ENCODE assay signal across 8 mouse cellular contexts in genomic region chr13:51651408-51652064, GRCm38 (mm10). TPM values are rescaled to one million over a fixed set of nuclear protein-coding genes. Genes with fewer than 3 reads are reported as not detected.
A peak's percentile ranks its signal among the peaks of the same experiment; 100 is the strongest.
DNase-seq lines count a peak whose midpoint lies in the region; ATAC-seq lines count a peak whose summit lies in the region.

Secisbp2 (plus strand) TSS chr13:51651697.

- peaks cover 12% of the 10 kb centered on the region for H3K4me1 ChIP-seq in forebrain, embryonic 11.5 days (replicated peaks; ENCODE audit: control insufficient read depth, insufficient read depth, low read length)
- H3K4me1 ChIP-seq in heart, embryonic 16.5 days (ENCODE audit: control insufficient read depth, insufficient read depth, low read length) = peaks cover 27% of the 10 kb centered on the region
- H3K4me1 ChIP-seq in liver, embryonic 15.5 days (replicated peaks) = peaks cover 41% of the 10 kb centered on the region
- H3K4me1 ChIP-seq in neural tube, embryonic 12.5 days = peaks cover 14% of the 10 kb centered on the region

- H3K36me3 ChIP-seq in forebrain, embryonic 11.5 days (ENCODE audit: control insufficient read depth, insufficient read depth, low read length) = peaks cover 3% of the 10 kb centered on the region; the same call in 1 of the 2 replicates
- peaks cover 21% of the 10 kb centered on the region for H3K36me3 ChIP-seq in heart, embryonic 16.5 days (ENCODE audit: control insufficient read depth, insufficient read depth)
- peaks cover 67% of the 10 kb centered on the region for H3K36me3 ChIP-seq in liver, embryonic 15.5 days (replicated peaks)
- peaks cover 32% of the 10 kb centered on the region for H3K36me3 ChIP-seq in neural tube, embryonic 12.5 days

- H3K9me3 ChIP-seq in forebrain, embryonic 11.5 days (ENCODE audit: control insufficient read depth, low read length) = no peaks in the 10 kb centered on the region
- no peaks in the 10 kb centered on the region for H3K9me3 ChIP-seq in heart, embryonic 16.5 days (replicated peaks; ENCODE audit: control insufficient read depth, low read length)
- no peaks in the 10 kb centered on the region for H3K9me3 ChIP-seq in liver, embryonic 15.5 days (replicated peaks)
- no peaks in the 10 kb centered on the region for H3K9me3 ChIP-seq in neural tube, embryonic 12.5 days

- H3K4me2 ChIP-seq in forebrain, embryonic 11.5 days (ENCODE audit: low read depth, low read length, severe bottlenecking) = peak within 1 kb of the TSS; percentile 76
- peak within 1 kb of the TSS; percentile 81 for H3K4me2 ChIP-seq in heart, embryonic 16.5 days (ENCODE audit: low read depth, low read length)
- H3K4me2 ChIP-seq in liver, embryonic 15.5 days = peak within 1 kb of the TSS; percentile 90
- peak within 1 kb of the TSS; percentile 81 for H3K4me2 ChIP-seq in neural tube, embryonic 12.5 days (replicated peaks)

- peak within 1 kb of the TSS; percentile 86 for H3K27ac ChIP-seq in forebrain, embryonic 11.5 days (ENCODE audit: low read depth, low read length)
- peak within 1 kb of the TSS; percentile 61 for H3K27ac ChIP-seq in heart, embryonic 16.5 days (ENCODE audit: low read length)
- H3K27ac ChIP-seq in liver, embryonic 15.5 days (replicated peaks) = peak within 1 kb of the TSS; percentile 90
- peak within 1 kb of the TSS; percentile 50; the same call in 1 of the 2 replicates for H3K27ac ChIP-seq in neural tube, embryonic 12.5 days

- peak within 1 kb of the TSS; percentile 72 for H3K9ac ChIP-seq in forebrain, embryonic 11.5 days (ENCODE audit: low read length)
- peak within 1 kb of the TSS; percentile 77 for H3K9ac ChIP-seq in heart, embryonic 16.5 days (ENCODE audit: low read length)
- H3K9ac ChIP-seq in liver, embryonic 15.5 days = peak within 1 kb of the TSS; percentile 80
- H3K9ac ChIP-seq in neural tube, embryonic 12.5 days = peak within 1 kb of the TSS; percentile 76

- peak; percentile 95 for ATAC-seq in forebrain, embryonic 11.5 days (replicated peaks; ENCODE audit: low FRiP score)
- peak; percentile 94 for ATAC-seq in heart, embryonic 16.5 days (replicated peaks; ENCODE audit: extremely low read depth, insufficient read depth, low FRiP score)
- ATAC-seq in liver, embryonic 15.5 days (ENCODE audit: insufficient read depth) = peak; percentile 88
- peak; percentile 96 for ATAC-seq in neural tube, embryonic 12.5 days (ENCODE audit: low FRiP score, low read depth)

- peak; percentile 93 to 95 for DNase-seq in CD8-positive naive resting alpha-beta T cell, adult 2 months (ENCODE audit: low read depth in 2 of 2, low spot score in 2 of 2)
- DNase-seq in c-Kit-positive CD71-negative TER-119-negative erythroid progenitor cells, embryonic 14.5 days (ENCODE audit: low read depth) = peak; percentile 89
- DNase-seq in forebrain, embryonic 11.5 days (ENCODE audit: low spot score) = peak; percentile 94
- DNase-seq in kidney, postnatal 36 days = peak; percentile 95 to 97
- DNase-seq in telencephalon, adult 2 months (ENCODE audit: low read depth, low spot score) = peak; percentile 91

- H3K27me3 ChIP-seq in forebrain, embryonic 11.5 days (ENCODE audit: control insufficient read depth, insufficient read depth, low read length) = no peaks in the 10 kb centered on the region
- H3K27me3 ChIP-seq in heart, embryonic 16.5 days (ENCODE audit: control insufficient read depth, insufficient read depth, low read length) = no peaks in the 10 kb centered on the region
- H3K27me3 ChIP-seq in liver, embryonic 15.5 days = no peaks in the 10 kb centered on the region
- H3K27me3 ChIP-seq in neural tube, embryonic 12.5 days (replicated peaks) = no peaks in the 10 kb centered on the region

- WGBS in forebrain, embryonic 11.5 days = under 1% methylated on average over 69 of the region's 69 CpGs
- under 1% methylated on average over 69 of the region's 69 CpGs for WGBS in heart, embryonic 16.5 days
- under 1% methylated on average over 69 of the region's 69 CpGs for WGBS in liver, embryonic 15.5 days (ENCODE audit: insufficient replicate concordance)
- under 1% methylated on average over 69 of the region's 69 CpGs for WGBS in neural tube, embryonic 12.5 days

- peak within 1 kb of the TSS; percentile 78 for H3K4me3 ChIP-seq in forebrain, embryonic 11.5 days (ENCODE audit: low read depth, low read length)
- peak within 1 kb of the TSS; percentile 61 for H3K4me3 ChIP-seq in heart, embryonic 16.5 days (ENCODE audit: low read length)
- H3K4me3 ChIP-seq in liver, embryonic 15.5 days (replicated peaks) = peak within 1 kb of the TSS; percentile 83
- peak within 1 kb of the TSS; percentile 70 for H3K4me3 ChIP-seq in neural tube, embryonic 12.5 days

RNA-seq across cellular contexts. Expression of gene Secisbp2, which starts in this region (rescaled TPM):
- polyA plus RNA-seq in forebrain, embryonic 11.5 days (2014; fragmentation: Nextera tagmentation; extraction: Ambion mirVana) = 26.0 and 26.6 TPM in 2 replicates
- 29.3 and 30.2 TPM in 2 replicates for polyA plus RNA-seq in heart, embryonic 16.5 days (2015; fragmentation: Nextera tagmentation; extraction: Ambion mirVana)
- polyA plus RNA-seq in liver, embryonic 15.5 days (2015; fragmentation: Nextera tagmentation; extraction: Ambion mirVana) = 13.0 and 14.8 TPM in 2 replicates
- polyA plus RNA-seq in neural tube, embryonic 12.5 days (2016; fragmentation: Nextera tagmentation; extraction: Ambion mirVana) = 25.9 and 33.3 TPM in 2 replicates

Comparison
In these comparisons a context has a peak if more than half of its experiments do, and no peak if none do; other contexts are left out.
1. Peak in every context shown above with its lines: DNase-seq, ATAC-seq, H3K4me3 ChIP-seq and H3K27ac ChIP-seq.